Mouse (Mus musculus) heart, embryonic 12.5 days (tissue): ENCODE results near the gene Nhsl2. TPM values are rescaled to one million over a fixed set of nuclear protein-coding genes. Genes with fewer than 3 reads are reported as not detected.

Experiments used
- ATAC-seq: fragments of 200-750 bp; cut with Nextera tagmentation; 2 replicates; pipeline ENCODE4 v1.8.0; 2017; ENCODE audit warnings: moderate TSS enrichment, moderate library complexity; ENCODE audit not compliant: insufficient number of reproducible peaks, low FRiP score
- H3K27ac ChIP-seq: fragments of 300-500 bp; sonication (generic); 2 replicates; pipeline ENCODE4 v1.5.1; 2016; ENCODE audit warnings: mild to moderate bottlenecking, moderate library complexity; ENCODE audit not compliant: poor library complexity, severe bottlenecking
- H3K27me3 ChIP-seq: fragments of 300-500 bp; sonication (generic); replicated peaks from 2 replicates; pipeline ENCODE4 v1.6.1; 2016; ENCODE audit warnings: mild to moderate bottlenecking, moderate library complexity
- H3K36me3 ChIP-seq: fragments of 300-500 bp; sonication (generic); 2 replicates; pipeline ENCODE4 v1.6.1; 2016; ENCODE audit warnings: mild to moderate bottlenecking, moderate library complexity
- H3K4me1 ChIP-seq: fragments of 300-500 bp; sonication (generic); replicated peaks from 2 replicates; pipeline ENCODE4 v1.6.1; 2016; ENCODE audit warnings: mild to moderate bottlenecking
- H3K4me2 ChIP-seq: fragments of 300-500 bp; sonication (generic); 2 replicates; pipeline ENCODE4 v1.6.1; 2016; ENCODE audit warnings: mild to moderate bottlenecking, moderate library complexity
- H3K4me3 ChIP-seq: fragments of 300-500 bp; sonication (generic); 2 replicates; pipeline ENCODE4 v1.5.1; 2016; ENCODE audit warnings: mild to moderate bottlenecking
- H3K9ac ChIP-seq: fragments of 300-500 bp; sonication (generic); 2 replicates; pipeline ENCODE4 v1.6.1; 2016; ENCODE audit warnings: mild to moderate bottlenecking, moderate library complexity
- H3K9me3 ChIP-seq: fragments of 300-500 bp; sonication (generic); replicated peaks from 2 replicates; pipeline ENCODE4 v1.6.1; 2016; ENCODE audit warnings: mild to moderate bottlenecking, moderate library complexity
- WGBS: fragments of 180-500 bp; shearing (Covaris S2); methylation state at CpG from one replicate; pipeline ENCODE4 v1.1.7; 2016; 5-methylcytosine and 5-hydroxymethylcytosine counted together
- polyA plus RNA-seq: library from polyadenylated mRNA; unstranded; fragments of >200 nt; fragmentation: Nextera tagmentation; extraction: Ambion mirVana; gene quantifications from 2 replicates; pipeline ENCODE4 v1.2.1, GENCODE M21; 2016

The Nhsl2 gene
- polyA plus RNA-seq, 1 experiment from 2014 or later: 25.5 TPM

DNA sequence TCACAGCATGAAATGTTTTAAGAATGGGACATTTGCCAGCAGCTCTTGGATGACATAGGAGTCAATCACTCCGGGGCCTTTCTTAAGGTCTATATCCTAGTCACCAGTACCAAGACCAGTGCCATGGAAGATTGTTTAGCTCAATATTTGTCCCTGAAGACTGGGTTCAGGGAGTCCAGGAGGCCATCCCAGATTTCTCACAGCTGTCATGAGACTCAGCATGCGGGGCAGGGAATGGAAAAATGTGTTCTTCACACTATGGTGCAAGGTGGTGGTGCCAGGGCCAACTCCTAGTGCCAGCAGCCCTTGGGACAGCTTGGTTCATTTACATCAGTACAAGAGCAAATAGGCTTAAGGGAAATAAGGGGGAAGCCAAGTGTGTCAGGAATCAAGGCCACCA, 131.4 kb downstream of the Nhsl2 start:
- no peak overlapping the region for H3K27ac ChIP-seq
- peaks cover 5% of the 10 kb centered on the region for H3K27me3 ChIP-seq
- no peak overlapping the region for H3K4me3 ChIP-seq
- H3K9me3 ChIP-seq: no peaks in the 10 kb centered on the region
- H3K9ac ChIP-seq: no peak overlapping the region
- peaks cover 49% of the 10 kb centered on the region for H3K4me1 ChIP-seq
- H3K36me3 ChIP-seq: no peaks in the 10 kb centered on the region
- WGBS: 82% methylated on average over 2 of the region's 2 CpGs
- H3K4me2 ChIP-seq: no peak overlapping the region
- ATAC-seq: no peak

DNA sequence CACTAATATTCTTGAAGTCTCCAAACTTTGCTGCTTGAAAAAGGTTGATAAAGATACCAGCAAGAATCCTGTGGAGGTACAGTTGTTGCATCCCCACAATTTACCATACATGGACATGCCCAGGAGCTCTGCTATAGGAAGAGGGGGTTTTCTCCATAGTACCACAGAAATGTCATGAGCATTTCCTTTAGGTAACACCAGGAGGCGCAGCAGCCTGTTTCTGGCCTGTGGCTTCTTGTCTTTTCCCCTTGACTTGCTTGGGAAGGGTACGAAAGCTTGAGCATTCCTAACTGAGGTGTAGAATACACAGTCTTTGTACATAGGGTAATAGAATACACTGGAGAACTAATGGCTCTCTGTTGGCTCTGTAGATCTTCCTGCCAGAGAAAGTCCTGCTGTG, 132.3 kb downstream of the Nhsl2 start:
- H3K4me2 ChIP-seq: no peak overlapping the region
- WGBS: 47% methylated on average over 2 of the region's 2 CpGs
- H3K9ac ChIP-seq: no peak overlapping the region
- no peaks in the 10 kb centered on the region for H3K36me3 ChIP-seq
- H3K4me1 ChIP-seq: peaks cover 49% of the 10 kb centered on the region
- no peak for ATAC-seq
- H3K27ac ChIP-seq: no peak overlapping the region
- H3K27me3 ChIP-seq: peaks cover 5% of the 10 kb centered on the region
- no peaks in the 10 kb centered on the region for H3K9me3 ChIP-seq
- H3K4me3 ChIP-seq: no peak overlapping the region

DNA sequence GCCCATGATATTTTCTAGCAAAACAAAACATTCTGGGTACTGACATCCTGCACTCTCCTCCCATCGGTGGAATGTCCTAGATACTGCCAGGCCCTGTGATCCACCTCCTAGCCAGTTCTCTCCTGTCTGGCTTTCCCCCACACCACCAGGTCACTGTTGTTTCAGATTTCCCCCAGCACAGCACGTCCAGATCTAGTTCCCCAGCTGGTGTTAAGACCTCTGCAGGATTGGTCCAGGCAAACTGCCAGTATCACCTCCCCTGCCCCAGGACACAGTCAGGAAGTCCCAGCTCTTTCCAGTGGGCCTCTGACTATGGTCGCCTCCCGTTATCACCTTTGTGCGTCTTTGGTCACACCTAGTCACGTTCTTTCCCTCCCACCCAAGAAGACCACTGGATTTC, 134.5 kb downstream of the Nhsl2 start:
- Histone ChIP-seq H3K4me3 (no peak overlapping the region), H3K4me2 (no peak overlapping the region), H3K9ac (no peak overlapping the region), H3K27me3 (peaks cover 5% of the 10 kb centered on the region), H3K27ac (peak overlapping the region; percentile 60), H3K36me3 (no peaks in the 10 kb centered on the region), H3K9me3 (no peaks in the 10 kb centered on the region), H3K4me1 (peaks cover 39% of the 10 kb centered on the region)
- peak; percentile 79; the same call in 1 of the 2 replicates for ATAC-seq
- 31% methylated on average over 6 of the region's 6 CpGs for WGBS

DNA sequence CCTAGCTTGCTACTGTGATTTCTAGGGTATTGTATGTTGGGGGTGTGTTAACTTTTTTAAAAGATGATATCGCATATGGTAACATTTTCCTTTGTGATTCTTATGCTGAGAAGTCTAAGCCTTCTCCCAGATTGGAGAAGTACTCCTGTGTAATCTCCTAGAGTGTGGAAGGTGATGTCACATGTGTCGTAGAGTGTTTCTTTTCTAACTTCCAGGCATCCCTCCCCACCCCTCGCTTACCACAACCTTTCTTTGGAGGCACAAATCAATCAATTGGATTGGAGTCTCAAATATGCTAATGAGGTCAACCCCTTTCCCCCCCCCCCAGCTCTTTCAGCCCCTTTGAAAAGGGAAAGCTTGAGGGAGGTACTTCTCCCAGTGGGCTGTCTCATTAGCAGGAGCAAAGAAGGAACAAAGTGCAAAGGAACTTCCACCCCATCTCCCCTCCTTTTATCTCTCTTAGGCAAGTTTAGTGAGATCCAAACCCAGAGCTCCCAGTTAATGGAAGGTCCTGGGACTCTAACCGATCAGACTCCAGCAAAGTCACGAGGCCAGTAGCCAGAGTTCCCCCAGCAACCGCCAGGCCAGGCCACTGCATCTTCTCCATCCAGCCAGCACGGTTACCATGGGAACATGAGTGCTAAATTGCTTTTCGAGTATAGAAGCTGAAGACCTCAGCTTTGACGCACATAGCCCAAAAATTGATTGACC, 137.6 kb downstream of the Nhsl2 start:
- no peak overlapping the region for H3K9ac ChIP-seq
- no peak overlapping the region for H3K4me3 ChIP-seq
- WGBS: 49% methylated on average over 9 of the region's 9 CpGs
- H3K27ac ChIP-seq: no peak overlapping the region
- ATAC-seq: no peak
- no peak overlapping the region for H3K4me2 ChIP-seq
- H3K27me3 ChIP-seq: peaks cover 5% of the 10 kb centered on the region; the same call in 1 of the 2 replicates
- no peaks in the 10 kb centered on the region for H3K36me3 ChIP-seq
- H3K9me3 ChIP-seq: no peaks in the 10 kb centered on the region
- H3K4me1 ChIP-seq: peaks cover 20% of the 10 kb centered on the region

DNA sequence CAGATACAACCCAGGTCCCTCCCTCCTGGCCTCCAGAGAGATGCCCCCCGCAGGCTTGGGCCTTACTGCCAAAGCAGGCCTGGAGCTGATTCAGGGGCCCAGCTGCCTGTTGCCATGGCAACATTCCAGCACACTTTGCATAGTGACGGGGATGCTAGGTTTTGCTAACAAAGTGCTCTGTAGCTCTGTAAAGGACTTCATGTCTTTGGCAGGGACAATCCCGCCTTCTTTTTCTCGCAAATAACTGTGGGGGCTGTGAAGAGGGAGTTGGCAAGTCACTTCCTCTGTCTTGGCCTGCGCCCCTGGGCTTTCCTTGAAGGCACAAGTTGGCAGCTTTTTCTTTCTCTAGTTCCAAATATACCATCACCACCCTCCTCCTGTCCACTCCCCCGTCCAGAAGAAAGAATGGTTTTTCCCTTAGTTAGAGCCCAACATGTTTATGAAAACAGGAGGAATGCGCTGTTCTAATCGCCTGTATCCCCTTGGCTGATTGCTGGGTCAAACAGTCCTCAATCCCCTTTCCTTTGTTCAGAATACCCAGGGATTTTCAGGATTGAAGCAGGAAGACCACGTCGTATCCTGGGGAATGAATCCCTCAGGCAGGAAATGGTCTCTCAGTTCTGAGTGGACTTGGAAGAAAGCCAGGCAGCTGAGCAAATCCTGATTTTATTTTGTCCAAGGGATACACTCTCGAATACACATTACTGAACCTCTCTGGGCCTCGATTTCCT, 144.8 kb downstream of the Nhsl2 start:
- Histone ChIP-seq H3K4me1 (peaks cover 10% of the 10 kb centered on the region; the same call in 1 of the 2 replicates), H3K27me3 (peaks cover 5% of the 10 kb centered on the region; the same call in 1 of the 2 replicates), H3K27ac (peak overlapping the region; percentile 84), H3K4me3 (no peak overlapping the region), H3K9me3 (no peaks in the 10 kb centered on the region), H3K36me3 (no peaks in the 10 kb centered on the region), H3K4me2 (no peak overlapping the region; the same call in 1 of the 2 replicates), H3K9ac (no peak overlapping the region)
- peak; percentile 51; the same call in 1 of the 2 replicates for ATAC-seq
- 35% methylated on average over 12 of the region's 12 CpGs for WGBS

DNA sequence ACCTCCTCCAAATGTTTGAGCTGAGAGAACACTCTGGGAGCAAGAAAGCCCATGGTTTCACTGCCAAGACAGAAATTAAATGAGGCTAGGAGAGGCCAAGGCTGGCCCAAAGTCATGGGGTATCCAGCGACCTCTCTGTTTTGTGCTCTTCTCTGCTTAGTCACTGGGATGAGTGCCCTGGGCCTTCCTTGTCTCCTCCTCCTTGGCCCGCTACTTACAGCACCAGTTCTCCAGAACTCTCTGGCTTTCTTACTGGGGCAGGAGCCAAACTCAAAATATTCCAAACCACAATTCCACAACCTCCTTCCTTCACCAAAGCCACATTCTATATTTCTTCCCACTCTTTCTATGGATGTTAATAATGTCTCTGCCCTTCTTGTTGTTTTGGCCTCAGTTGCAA, 147.5 kb downstream of the Nhsl2 start:
- no peaks in the 10 kb centered on the region for H3K9me3 ChIP-seq
- H3K4me1 ChIP-seq: peaks cover 14% of the 10 kb centered on the region
- no peak for ATAC-seq
- no peak overlapping the region for H3K4me3 ChIP-seq
- H3K27me3 ChIP-seq: peaks cover 5% of the 10 kb centered on the region; the same call in 1 of the 2 replicates
- H3K9ac ChIP-seq: no peak overlapping the region
- no peak overlapping the region for H3K27ac ChIP-seq
- no peaks in the 10 kb centered on the region for H3K36me3 ChIP-seq
- H3K4me2 ChIP-seq: no peak overlapping the region
- 78% methylated on average over 2 of the region's 2 CpGs for WGBS

DNA sequence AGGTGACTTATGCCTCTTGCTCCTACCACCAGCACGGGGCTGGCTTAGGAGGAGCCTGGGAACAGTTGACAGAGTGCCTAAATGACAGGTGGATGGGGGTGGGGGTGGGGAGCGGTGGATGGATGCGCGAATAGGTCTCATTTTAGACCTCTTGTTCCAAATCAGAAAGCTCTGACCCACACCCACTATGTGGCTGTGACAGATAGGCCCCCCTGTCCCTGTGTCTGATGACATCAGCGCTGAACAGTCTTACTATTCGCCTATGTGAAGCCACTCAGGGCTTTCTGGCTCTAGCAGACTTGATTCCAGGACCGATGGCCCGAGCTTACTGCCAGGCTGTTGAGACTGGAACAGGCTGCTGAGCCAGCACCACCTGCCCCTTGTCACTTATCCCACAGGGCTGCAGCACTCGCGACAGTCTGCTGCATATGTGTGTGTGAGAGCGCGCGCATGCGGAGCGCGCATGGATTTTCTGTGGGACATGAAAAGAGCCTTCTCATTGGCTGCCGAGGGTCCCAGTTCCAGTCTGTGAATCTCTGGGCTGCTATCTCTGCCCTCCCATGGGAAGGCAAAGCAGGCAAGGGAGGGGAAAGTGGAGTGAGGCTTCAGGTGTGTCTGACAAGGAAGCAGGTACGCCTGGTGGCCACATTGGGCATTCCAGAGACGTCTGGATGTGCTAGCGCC, 154.6 kb downstream of the Nhsl2 start:
- Histone ChIP-seq H3K4me2 (peak overlapping the region; percentile 64), H3K27me3 (peaks cover 35% of the 10 kb centered on the region), H3K4me1 (peaks cover 32% of the 10 kb centered on the region), H3K27ac (peak overlapping the region; percentile 92), H3K9me3 (no peaks in the 10 kb centered on the region), H3K4me3 (peak overlapping the region; percentile 50), H3K9ac (peak overlapping the region; percentile 59), H3K36me3 (no peaks in the 10 kb centered on the region)
- ATAC-seq: peak; percentile 19; the same call in 1 of the 2 replicates
- WGBS: 23% methylated on average over 20 of the region's 20 CpGs

DNA sequence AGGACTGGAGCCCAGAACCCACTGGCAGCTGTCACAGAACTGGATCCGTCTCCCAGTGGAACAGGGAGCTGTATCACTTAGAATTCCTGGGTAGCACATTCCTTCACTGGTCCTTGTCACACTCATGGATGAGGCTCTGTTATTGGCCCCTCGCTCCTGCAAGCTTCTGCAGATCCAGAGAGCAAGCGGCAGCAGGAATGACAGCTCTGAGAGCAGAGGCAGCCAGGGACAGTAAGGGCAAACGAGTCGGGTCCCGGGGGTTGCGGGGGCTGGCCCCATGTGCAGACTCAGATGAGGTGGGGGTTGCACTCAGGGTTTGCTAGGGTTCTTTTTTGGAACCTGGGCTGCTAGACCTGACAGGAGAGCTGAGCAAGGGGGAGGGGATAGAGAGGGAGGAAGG, 155.2 kb downstream of the Nhsl2 start:
- Histone ChIP-seq H3K4me1 (peaks cover 32% of the 10 kb centered on the region), H3K4me2 (peak overlapping the region; percentile 64), H3K27ac (peak overlapping the region; percentile 92), H3K9ac (peak overlapping the region; percentile 59), H3K4me3 (peak overlapping the region; percentile 50), H3K36me3 (no peaks in the 10 kb centered on the region), H3K27me3 (peaks cover 38% of the 10 kb centered on the region), H3K9me3 (no peaks in the 10 kb centered on the region)
- WGBS: 13% methylated on average over 7 of the region's 7 CpGs
- peak; percentile 19; the same call in 1 of the 2 replicates for ATAC-seq

DNA sequence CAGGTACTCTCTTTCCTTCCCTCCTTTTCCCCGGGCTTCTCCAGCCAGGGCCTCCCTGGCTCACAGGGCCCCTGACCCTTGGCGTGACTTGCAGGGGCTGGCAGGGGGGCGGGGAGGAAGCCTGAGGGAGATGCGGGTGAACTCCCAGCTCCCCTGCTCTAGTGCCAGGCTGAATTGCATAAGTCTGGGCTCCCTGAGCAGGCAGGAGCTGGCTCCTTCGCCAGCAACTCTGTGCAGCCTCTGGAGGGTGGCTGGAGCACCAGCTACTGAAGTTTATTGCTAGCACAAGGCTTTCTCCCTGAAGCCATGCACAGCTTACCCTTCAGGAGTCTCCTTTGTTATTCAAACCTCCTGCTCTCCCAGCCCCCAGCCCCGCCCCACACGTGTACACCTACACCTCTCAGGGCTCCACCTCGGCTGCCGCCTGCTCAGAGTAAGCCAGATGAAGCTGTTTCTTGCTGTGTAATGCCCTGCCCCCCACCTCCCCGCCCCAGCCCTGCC, 156.0 kb downstream of the Nhsl2 start:
- Histone ChIP-seq H3K9me3 (no peaks in the 10 kb centered on the region), H3K9ac (peak overlapping the region; percentile 59), H3K27ac (peak overlapping the region; percentile 92), H3K36me3 (no peaks in the 10 kb centered on the region), H3K4me3 (peak overlapping the region; percentile 50), H3K27me3 (peaks cover 38% of the 10 kb centered on the region), H3K4me1 (peaks cover 32% of the 10 kb centered on the region), H3K4me2 (peak overlapping the region; percentile 64)
- 18% methylated on average over 9 of the region's 10 CpGs for WGBS
- ATAC-seq: peak; percentile 59; the same call in 1 of the 2 replicates

DNA sequence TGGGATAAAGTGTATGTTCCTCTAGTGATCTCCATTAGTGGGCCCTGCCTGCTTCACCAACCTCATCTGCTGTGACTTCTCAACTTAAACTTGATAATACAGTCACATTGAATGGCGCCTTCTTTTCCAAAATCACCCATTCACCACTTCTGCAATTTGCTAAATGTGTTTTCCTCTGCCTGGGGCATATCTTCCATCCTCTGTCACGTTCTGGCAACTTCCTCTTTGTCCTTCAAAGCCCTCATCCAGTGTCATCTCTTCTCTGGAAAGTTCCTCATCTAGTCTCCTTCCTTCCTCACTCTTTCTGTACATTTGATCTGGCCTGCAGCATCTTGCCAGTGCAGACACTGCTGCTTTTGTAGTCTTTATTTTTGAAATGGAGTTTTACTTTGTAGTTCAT, 158.8 kb downstream of the Nhsl2 start:
- Histone ChIP-seq H3K27ac (no peak overlapping the region), H3K4me3 (no peak overlapping the region), H3K4me1 (peaks cover 30% of the 10 kb centered on the region), H3K9ac (no peak overlapping the region), H3K9me3 (no peaks in the 10 kb centered on the region), H3K36me3 (no peaks in the 10 kb centered on the region), H3K4me2 (no peak overlapping the region), H3K27me3 (peaks cover 38% of the 10 kb centered on the region)
- WGBS: 53% methylated on average over 2 of the region's 2 CpGs
- no peak for ATAC-seq
